Mouse (Mus musculus): ENCODE data around the gene Spib.
A peak's percentile ranks its signal among the peaks of the same experiment; 100 is the strongest.

The Spib gene

GRCm38 (mm10) chr7:44526414-44527154 is 5.3 kb downstream of the Spib start:
- DNase-seq (ENCODE audit: low spot score): no peak

- DNase-seq (ENCODE audit: low spot score): peak; percentile 85
These were observed 6.6 kb downstream of the Spib start for GRCm38 (mm10) chr7:44525126-44525832.

GRCm38 (mm10) chr7:44524502-44524901 is 7.4 kb downstream of the Spib start, which contains the start of gene Mybpc2:
TSS of gene Mybpc2 (minus strand) at chr7:44524656.
- no peak for DNase-seq (ENCODE audit: low spot score)

- DNase-seq (ENCODE audit: low spot score): no peak
These were observed 8.8 kb downstream of the Spib start for GRCm38 (mm10) chr7:44523056-44523455.

DNA sequence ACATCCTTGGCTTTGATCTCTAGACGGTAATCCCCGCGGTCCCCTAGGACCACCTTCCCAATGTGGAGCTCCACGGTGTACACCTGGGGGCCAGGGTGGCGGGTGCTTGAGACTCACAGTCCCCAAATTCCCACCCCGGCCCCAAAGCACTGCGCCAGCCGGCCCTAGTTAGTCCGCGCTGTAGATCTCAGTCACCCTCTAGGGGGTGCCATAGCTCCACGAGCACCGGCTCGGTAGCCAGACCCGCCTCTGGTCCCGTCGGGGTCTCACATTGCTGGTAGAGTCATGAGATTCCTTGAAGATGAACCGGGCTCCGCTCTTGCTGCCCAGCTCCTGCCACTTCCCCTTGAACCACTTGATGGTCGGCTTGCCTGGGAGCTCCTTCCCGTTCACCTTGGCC is 10.2 kb downstream of the Spib start:
- DNase-seq (ENCODE audit: low spot score): no peak

DNA sequence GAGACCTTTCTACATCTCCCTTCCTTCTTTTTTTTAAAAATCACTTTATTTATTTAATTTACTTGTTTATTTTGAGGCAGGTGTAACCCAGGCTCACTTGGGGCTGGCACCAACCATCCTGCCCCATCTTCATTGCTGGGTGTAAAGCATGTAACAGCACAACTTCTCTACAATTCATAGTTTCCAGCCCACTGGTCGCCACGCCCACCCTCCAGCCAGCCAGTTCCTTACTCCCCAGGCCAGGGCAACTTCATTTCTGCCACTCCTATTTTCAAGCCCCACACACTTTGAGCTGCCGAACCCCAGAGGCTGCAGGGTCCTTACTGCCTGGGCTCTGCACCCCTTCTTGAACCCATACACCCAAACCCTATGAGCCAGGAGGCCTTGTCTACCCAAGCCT is 10.9 kb downstream of the Spib start:
- no peak for DNase-seq (ENCODE audit: low spot score)

- DNase-seq (ENCODE audit: low spot score): no peak
These were observed 12.5 kb downstream of the Spib start for GRCm38 (mm10) chr7:44519240-44519913.

- DNase-seq (ENCODE audit: low spot score): no peak
These were observed 24.4 kb downstream of the Spib start for GRCm38 (mm10) chr7:44507491-44507890.

- DNase-seq (ENCODE audit: low spot score): no peak
These were observed 30.2 kb downstream of the Spib start for GRCm38 (mm10) chr7:44501563-44502115.

DNA sequence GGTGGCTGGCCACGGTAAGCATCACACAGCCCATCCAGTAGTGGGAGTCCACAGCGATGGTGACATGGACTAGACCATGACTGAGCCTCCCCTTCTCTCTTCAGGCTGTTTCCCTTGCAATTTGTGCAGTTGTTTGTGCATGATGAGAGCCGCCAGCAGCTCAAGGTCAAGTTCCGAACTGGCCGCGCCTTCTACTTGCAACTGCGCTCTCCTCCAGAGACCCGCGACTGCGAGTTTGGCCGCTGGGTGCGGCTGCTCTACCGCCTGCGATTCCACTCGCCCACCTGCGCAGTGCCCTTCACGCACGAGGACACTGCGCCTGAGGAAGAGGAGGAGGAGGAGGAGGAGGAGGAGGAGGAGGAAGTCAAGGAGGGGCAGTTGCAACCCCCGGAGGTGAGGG is 31.8 kb downstream of the Spib start:
- DNase-seq (ENCODE audit: low spot score): no peak

GRCm38 (mm10) chr7:44498922-44499321 is 32.9 kb downstream of the Spib start:
- no peak for DNase-seq (ENCODE audit: low spot score)

- DNase-seq (ENCODE audit: low spot score): no peak
These were observed 34.4 kb downstream of the Spib start for GRCm38 (mm10) chr7:44497361-44498055.

GRCm38 (mm10) chr7:44496771-44497109 is 35.1 kb downstream of the Spib start:
- no peak for DNase-seq (ENCODE audit: low spot score)

DNA sequence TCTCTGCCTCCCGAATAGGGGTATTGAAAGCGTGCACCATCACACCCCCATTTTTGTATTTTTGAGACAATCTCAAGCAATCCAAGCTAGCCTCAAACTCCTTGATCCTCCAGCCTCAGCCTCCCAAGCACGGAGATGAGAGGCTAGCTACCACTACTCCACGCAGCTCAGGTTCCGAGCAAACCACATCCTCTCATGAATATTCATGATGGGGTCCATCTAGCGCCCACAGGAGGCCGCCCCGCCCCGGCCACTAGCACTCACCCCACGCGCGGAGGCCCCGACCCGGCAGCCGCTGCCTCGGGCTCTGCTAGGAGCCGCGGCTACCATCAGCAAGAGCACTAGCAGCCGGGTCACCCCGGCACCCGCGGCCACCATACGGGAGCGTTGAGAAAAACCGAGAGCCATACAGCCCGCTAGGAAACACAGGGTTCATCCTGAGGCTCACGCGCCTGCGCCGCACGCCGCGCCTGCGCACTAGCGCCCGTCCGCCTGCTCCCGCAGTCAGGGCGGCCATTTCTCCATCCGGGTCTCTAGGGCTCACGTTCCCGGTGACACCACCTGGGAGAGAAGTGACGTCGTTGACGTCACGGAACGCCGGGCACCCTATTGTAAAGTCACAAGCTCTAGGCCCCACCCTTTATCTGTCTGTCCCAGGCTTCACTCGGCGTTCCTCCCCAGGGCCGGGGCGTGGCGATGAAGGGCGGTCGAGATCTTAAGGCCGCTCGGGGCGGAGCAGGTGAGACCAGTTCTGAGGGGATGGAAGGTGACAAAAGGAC is 35.7 kb downstream of the Spib start, which contains the start of the genes Emc10 and Fam71e1:
Emc10 (minus strand) TSS at position 538 of the 779 bp plus-strand sequence.
Fam71e1 (plus strand) TSS at position 590 of the 779 bp plus-strand sequence.
- peak; percentile 95 for DNase-seq (ENCODE audit: low spot score)

DNA sequence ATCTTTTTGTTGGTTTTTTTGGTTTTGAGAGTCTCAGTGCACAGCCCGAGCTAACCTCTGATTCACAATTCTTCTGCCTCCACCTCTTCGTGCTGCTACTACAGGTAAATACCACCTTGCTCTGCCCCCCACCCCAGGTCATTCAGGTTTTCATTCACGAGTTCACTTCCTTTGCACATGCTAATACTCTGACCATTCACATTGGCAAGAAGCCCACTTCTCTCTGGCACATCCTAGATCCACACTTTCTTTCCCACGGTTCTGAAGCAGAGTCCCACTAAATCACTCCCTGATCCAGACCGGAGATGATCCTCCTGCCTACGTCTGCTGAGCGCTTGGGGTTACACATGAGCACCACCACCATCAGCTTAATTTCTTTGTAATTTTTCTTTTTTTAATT is 36.8 kb downstream of the Spib start:
- no peak for DNase-seq (ENCODE audit: low spot score)

DNA sequence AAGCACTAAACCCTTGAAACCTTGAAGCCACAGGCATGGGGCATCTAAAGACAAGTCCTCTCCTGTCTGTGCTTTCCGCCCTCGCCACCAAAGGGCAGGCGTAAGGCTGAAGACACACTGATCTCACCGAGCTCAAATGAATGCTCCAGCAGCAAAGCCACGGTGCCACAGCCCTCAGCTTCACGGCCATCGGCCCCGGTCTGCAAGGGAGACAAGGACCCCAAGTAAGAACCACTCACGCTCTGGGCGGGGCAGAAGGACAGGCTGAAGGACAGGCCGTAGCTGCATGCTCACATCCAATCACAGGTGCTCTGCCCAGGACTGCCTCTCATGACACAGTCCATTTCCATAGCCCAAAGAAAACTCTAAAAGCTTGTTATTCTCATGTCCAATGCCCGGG is 37.2 kb downstream of the Spib start:
- DNase-seq (ENCODE audit: low spot score): no peak

DNA sequence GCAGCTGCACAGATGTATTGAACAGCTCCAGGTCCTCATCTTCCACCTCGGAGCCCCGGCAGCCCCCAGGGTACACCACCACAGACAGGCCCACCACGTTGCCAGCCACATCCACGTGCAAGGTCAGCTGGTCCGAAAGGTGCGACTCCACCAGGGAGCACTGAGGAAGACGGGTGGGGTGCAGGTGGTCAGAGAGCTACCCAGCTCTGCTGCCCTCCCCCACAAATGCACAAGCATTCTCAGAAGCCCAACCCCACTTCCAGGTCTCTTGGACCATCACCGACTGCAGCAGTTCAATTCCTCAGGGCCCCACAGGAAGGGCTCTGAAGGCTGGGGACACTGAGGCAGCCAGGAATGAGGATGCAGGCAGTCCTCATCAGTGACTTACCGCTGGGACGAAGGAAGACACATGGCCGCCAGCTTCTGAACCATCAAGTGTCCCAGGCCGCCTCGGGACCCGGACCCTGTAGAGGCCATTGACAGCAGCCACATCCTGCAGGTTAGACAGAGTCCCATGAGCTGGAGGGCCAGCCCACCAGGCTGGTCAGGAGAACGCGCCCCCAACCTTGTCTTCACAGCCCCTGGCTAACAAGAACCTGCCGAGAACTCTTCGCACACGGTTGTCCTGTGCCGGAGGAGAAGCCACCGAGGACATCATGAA is 39.6 kb downstream of the Spib start:
- DNase-seq (ENCODE audit: low spot score): no peak

GRCm38 (mm10) chr7:44491391-44491790 is 40.5 kb downstream of the Spib start:
- DNase-seq (ENCODE audit: low spot score): no peak

GRCm38 (mm10) chr7:44490281-44490680 is 41.6 kb downstream of the Spib start:
- DNase-seq (ENCODE audit: low spot score): no peak

DNA sequence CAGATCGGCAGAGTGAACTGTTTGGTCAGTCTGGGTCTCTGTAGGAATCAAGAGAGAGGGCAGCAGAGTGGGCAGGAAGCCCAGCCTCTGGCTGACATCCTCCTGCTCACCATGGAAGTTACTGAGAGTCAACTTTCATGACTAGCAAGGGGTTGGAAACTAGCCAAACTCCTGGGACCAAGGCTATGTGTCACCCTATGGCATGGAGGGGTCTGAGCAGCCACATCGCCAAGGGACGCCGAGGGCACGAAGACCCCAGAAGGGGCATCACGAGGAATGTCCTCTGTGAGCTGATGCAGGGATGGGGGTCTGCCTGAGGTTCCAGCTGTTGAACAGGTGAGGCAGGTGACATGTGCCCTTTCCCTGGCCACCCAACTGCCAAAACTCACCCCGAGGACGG is 43.3 kb downstream of the Spib start:
- DNase-seq (ENCODE audit: low spot score): no peak

DNA sequence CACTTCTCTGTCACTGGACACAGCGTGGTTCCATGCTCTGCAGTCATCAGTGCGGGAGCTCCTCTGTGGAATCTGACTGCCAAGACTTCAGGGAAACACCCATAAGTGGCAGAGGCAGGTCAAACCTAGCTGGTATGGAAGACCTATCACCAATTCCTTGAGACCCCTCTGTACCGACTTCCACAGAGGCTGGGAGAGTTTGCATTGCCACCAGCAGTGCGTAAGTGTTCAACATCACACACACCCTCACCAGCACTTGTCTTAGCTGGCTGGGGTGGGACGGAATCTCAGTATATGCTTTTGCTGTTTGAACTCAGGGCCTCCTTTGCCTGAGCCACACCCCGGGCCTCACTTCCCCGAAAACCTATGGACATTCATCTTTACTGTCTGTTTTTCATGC is 43.9 kb downstream of the Spib start:
- no peak for DNase-seq (ENCODE audit: low spot score)

Data from ovary, adult 18-20 months (tissue).